Mouse (Mus musculus) kidney, adult 18-20 months (tissue): ENCODE measurements around the gene 4931428L18Rik.
"Not testable (repeated sequence)": the region's sequence is repeated elsewhere in the genome, so short reads cannot be mapped to it uniquely, and the experiment has no call there.

Source experiments
- DNase-seq: peaks from one replicate; pipeline ENCODE4 v3.0.0; 2021

The 4931428L18Rik gene

GRCm38 (mm10) chr1:31051370-31051921 lies 171.0 kb downstream of the 4931428L18Rik start:
- peak; percentile 13 for DNase-seq

GRCm38 (mm10) chr1:31049954-31050652 lies 172.4 kb downstream of the 4931428L18Rik start:
- DNase-seq: peak; percentile 11

GRCm38 (mm10) chr1:31043208-31043607 lies 179.3 kb downstream of the 4931428L18Rik start:
- DNase-seq: no peak

GRCm38 (mm10) chr1:31042793-31043192 lies 179.7 kb downstream of the 4931428L18Rik start:
- no peak for DNase-seq

- DNase-seq: peak; percentile 27
Measured at GRCm38 (mm10) chr1:31033851-31034534, 188.5 kb downstream of the 4931428L18Rik start.

- no peak for DNase-seq
Measured at GRCm38 (mm10) chr1:31032351-31032750, 190.1 kb downstream of the 4931428L18Rik start.

- DNase-seq: no peak
Measured at GRCm38 (mm10) chr1:31023173-31023572, 199.3 kb downstream of the 4931428L18Rik start.

- peak; percentile 49 for DNase-seq
Measured at GRCm38 (mm10) chr1:31019283-31019682, 203.2 kb downstream of the 4931428L18Rik start.

- peak; percentile 9 for DNase-seq
Measured at GRCm38 (mm10) chr1:31017377-31017776, 205.1 kb downstream of the 4931428L18Rik start.

GRCm38 (mm10) chr1:31016068-31016467 lies 206.4 kb downstream of the 4931428L18Rik start:
- DNase-seq: no peak

- no peak for DNase-seq
Measured at GRCm38 (mm10) chr1:31015261-31015660, 207.2 kb downstream of the 4931428L18Rik start.

- DNase-seq: not testable (repeated sequence)
Measured at GRCm38 (mm10) chr1:30977868-30978267, 244.6 kb downstream of the 4931428L18Rik start, which contains the start of gene AC153137.1. TSS of gene AC153137.1 (minus strand) at chr1:30977968.

GRCm38 (mm10) chr1:30977239-30977638 lies 245.2 kb downstream of the 4931428L18Rik start:
- DNase-seq: not testable (repeated sequence)

- DNase-seq: no peak
Measured at GRCm38 (mm10) chr1:30951795-30952194, 270.7 kb downstream of the 4931428L18Rik start.

GRCm38 (mm10) chr1:30950456-30950835 lies 272.0 kb downstream of the 4931428L18Rik start:
- no peak for DNase-seq

GRCm38 (mm10) chr1:30949710-30950455 lies 272.6 kb downstream of the 4931428L18Rik start:
- peak; percentile 97 for DNase-seq

- peak; percentile 77 for DNase-seq
Measured at GRCm38 (mm10) chr1:30948950-30949639, 273.4 kb downstream of the 4931428L18Rik start.

- peak; percentile 12 for DNase-seq
Measured at GRCm38 (mm10) chr1:30948361-30948949, 274.0 kb downstream of the 4931428L18Rik start.
